Mouse (Mus musculus): Measurements from ENCODE around the gene Rps6. TPM values are rescaled to one million over a fixed set of nuclear protein-coding genes. Genes with fewer than 3 reads are reported as not detected.

Rps6 gene
- total RNA-seq, 2 experiments from 2014 or later: 393 to 501 TPM

GRCm38 (mm10) chr4:86831896-86832295, 25.3 kb downstream of the Rps6 start:
- intact Hi-C loops (cut with DNase I): no loop called here
- Histone ChIP-seq H3K4me3 (no peak overlapping the region), H3K27ac (no peak overlapping the region)
- no peak for DNase-seq
- no peak for TF ChIP-seq CTCF (IDR thresholded peaks at IDR 0.05)

GRCm38 (mm10) chr4:86825143-86825542, 32.1 kb downstream of the Rps6 start:
- no peak for TF ChIP-seq CTCF (IDR thresholded peaks at IDR 0.05)
- DNase-seq: no peak
- Histone ChIP-seq H3K27ac (no peak overlapping the region), H3K4me3 (no peak overlapping the region)
- intact Hi-C loops (cut with DNase I): loop anchor here (10.0 kb wide), 1 partner anchor 100 kb away; no protein-coding TSS in a partner anchor

- no peak overlapping the region for H3K27ac ChIP-seq
- DNase-seq: peak; percentile 55
- intact Hi-C loops (cut with DNase I): loop anchor here (10.0 kb wide), 1 partner anchor 102 kb away; no protein-coding TSS in a partner anchor
- no peak overlapping the region for H3K4me3 ChIP-seq
- TF ChIP-seq CTCF (IDR thresholded peaks at IDR 0.05): peak; percentile 82
These were observed 34.0 kb downstream of the Rps6 start for GRCm38 (mm10) chr4:86823169-86823568.

- intact Hi-C loops (cut with DNase I): loop anchor here (5.0 kb wide), 1 partner anchor 63 kb away; no protein-coding TSS in a partner anchor
- no peak for TF ChIP-seq CTCF (IDR thresholded peaks at IDR 0.05)
- no peak overlapping the region for H3K4me3 ChIP-seq
- DNase-seq: no peak
- H3K27ac ChIP-seq: no peak overlapping the region
These were observed 42.4 kb downstream of the Rps6 start for GRCm38 (mm10) chr4:86814850-86815249.

GRCm38 (mm10) chr4:86810604-86811003, 46.6 kb downstream of the Rps6 start:
- H3K27ac ChIP-seq: no peak overlapping the region
- H3K4me3 ChIP-seq: no peak overlapping the region
- peak; percentile 25 for DNase-seq
- TF ChIP-seq CTCF (IDR thresholded peaks at IDR 0.05): peak; percentile 55
- intact Hi-C loops (cut with DNase I): loop anchor here (5.0 kb wide), 1 partner anchor 58 kb away; no protein-coding TSS in a partner anchor

Other genes starting within 250 kb of the Rps6 start
- 1 to 10 TPM; 5.0 to 5.3 TPM for gene Haus6, start 245.4 kb downstream of the Rps6 start, total RNA-seq (2021)
- 10 to 100 TPM; 32.4 to 60.2 TPM for gene Plin2, start 187.4 kb downstream of the Rps6 start, total RNA-seq (2021)
- gene Dennd4c, start 108.9 kb downstream of the Rps6 start, total RNA-seq (2021): 10 to 100 TPM; 27.5 to 28.8 TPM
- 1 to 10 TPM; 1.9 to 2.1 TPM for gene Acer2, start 17.0 kb upstream of the Rps6 start, total RNA-seq (2021)